Mouse (Mus musculus) heart, adult 2 months (tissue): ENCODE measurements around the gene Hjurp. TPM values are rescaled to one million over a fixed set of nuclear protein-coding genes. Genes with fewer than 3 reads are reported as not detected.

Experiments
- DNase-seq, 2 experiments: peaks; one replicate each; pipeline ENCODE4 v3.0.0; 2021
- H3K27ac ChIP-seq: fragments of 200-600 bp; 2 replicates; pipeline ENCODE4 v1.8.1; 2022
- H3K27me3 ChIP-seq: fragments of 200-500 bp; 2 replicates; pipeline ENCODE4 v1.6.1; 2012; ENCODE audit warnings: mild to moderate bottlenecking, low read length, inconsistent platforms, mixed read lengths; ENCODE audit not compliant: control insufficient read depth, insufficient read depth
- H3K36me3 ChIP-seq: fragments of 200-500 bp; 2 replicates; pipeline ENCODE4 v1.6.1; 2012; ENCODE audit warnings: low read length, inconsistent platforms; ENCODE audit not compliant: control insufficient read depth, insufficient read depth
- H3K4me1 ChIP-seq: fragments of 200-500 bp; 2 replicates; pipeline ENCODE4 v1.6.1; 2011; ENCODE audit warnings: low read length; ENCODE audit not compliant: control insufficient read depth, insufficient read depth
- H3K4me3 ChIP-seq: fragments of 200-600 bp; 2 replicates; pipeline ENCODE4 v1.8.1; 2022
- H3K79me2 ChIP-seq: fragments of 200-500 bp; replicated peaks from 2 replicates; pipeline ENCODE4 v1.6.1; 2012; ENCODE audit warnings: mild to moderate bottlenecking, inconsistent platforms, low read length, moderate library complexity, mixed read lengths; ENCODE audit not compliant: control insufficient read depth, insufficient read depth
- H3K9ac ChIP-seq: fragments of 200-500 bp; 2 replicates; pipeline ENCODE4 v1.6.1; 2012; ENCODE audit warnings: low read depth, mild to moderate bottlenecking, control low read depth, inconsistent platforms, low read length, mixed read lengths
- CTCF ChIP-seq: fragments of 200-600 bp; IDR thresholded peaks from 2 replicates; pipeline ENCODE4 v1.8.1; 2022; ENCODE audit warnings: antibody characterized with exemption, mild to moderate bottlenecking, moderate library complexity
- EP300 ChIP-seq: fragments of 200-500 bp; IDR thresholded peaks from 2 replicates; pipeline ENCODE4 v1.6.1; 2011; ENCODE audit warnings: low read depth, low read length, control low read depth; ENCODE audit not compliant: insufficient read depth
- POLR2A ChIP-seq: fragments of 200-500 bp; IDR thresholded peaks from 2 replicates; pipeline ENCODE4 v1.6.1; 2011; ENCODE audit warnings: mild to moderate bottlenecking, low read depth, low read length, control low read depth; ENCODE audit not compliant: insufficient read depth
- WGBS: fragments of 180-500 bp; shearing (Covaris S2); methylation state at CpG from one replicate; pipeline ENCODE4 v1.1.7; 2018; 5-methylcytosine and 5-hydroxymethylcytosine counted together
- intact Hi-C: fragments of 180-260 bp; cut with DNase I; formaldehyde crosslinking; loops from one replicate; pipeline ENCODE4 v1.15.1; 2025
- polyA plus RNA-seq: library from polyadenylated mRNA; depleted of rRNA; stranded (reverse); fragments of >200 nt; gene quantifications from 2 replicates; pipeline ENCODE4 v1.2.3, GENCODE M21; 2012
- total RNA-seq, 2 experiments: library from RNA; stranded (reverse); gene quantifications; 2 replicates each; pipeline ENCODE4 v1.2.3; 2021

The Hjurp gene
- total and polyA plus RNA-seq, 3 experiments, result 8.7 to 23.9 (median 11.5) TPM

GRCm38 (mm10) chr1:88234248-88234610, 43.2 kb downstream of the Hjurp start:
- Histone ChIP-seq H3K9ac (no peak overlapping the region), H3K27ac (no peak overlapping the region), H3K4me1 (no peaks in the 10 kb centered on the region), H3K4me3 (no peak overlapping the region), H3K79me2 (no peaks in the 10 kb centered on the region), H3K36me3 (no peaks in the 10 kb centered on the region), H3K27me3 (no peaks in the 10 kb centered on the region)
- DNase-seq, result no peak
- TF ChIP-seq CTCF (no peak), EP300 (no peak), POLR2A (no peak)
- intact Hi-C loops, result no loop called here
- WGBS, result 57% methylated on average over 4 of the region's 4 CpGs

GRCm38 (mm10) chr1:88233421-88234247, 43.8 kb downstream of the Hjurp start:
- Histone ChIP-seq H3K27ac (no peak overlapping the region), H3K4me3 (no peak overlapping the region), H3K9ac (no peak overlapping the region), H3K27me3 (no peaks in the 10 kb centered on the region), H3K79me2 (no peaks in the 10 kb centered on the region), H3K36me3 (no peaks in the 10 kb centered on the region), H3K4me1 (no peaks in the 10 kb centered on the region)
- intact Hi-C loops, result no loop called here
- TF ChIP-seq CTCF (no peak), POLR2A (no peak), EP300 (no peak)
- 59% methylated on average over 14 of the region's 14 CpGs for WGBS
- DNase-seq, result peak in 1 of 2 experiments; percentile 37

- WGBS, result 48% methylated on average over 3 of the region's 3 CpGs
- Histone ChIP-seq H3K79me2 (no peaks in the 10 kb centered on the region), H3K27ac (no peak overlapping the region), H3K4me3 (no peak overlapping the region), H3K36me3 (no peaks in the 10 kb centered on the region), H3K4me1 (no peaks in the 10 kb centered on the region), H3K27me3 (no peaks in the 10 kb centered on the region), H3K9ac (no peak overlapping the region)
- DNase-seq, result peak in 1 of 2 experiments; percentile 30
- TF ChIP-seq POLR2A (no peak), CTCF (no peak), EP300 (no peak)
- intact Hi-C loops, result no loop called here
Measured at GRCm38 (mm10) chr1:88232664-88233380, 44.6 kb downstream of the Hjurp start.

GRCm38 (mm10) chr1:88231803-88232499, 45.5 kb downstream of the Hjurp start:
- DNase-seq, result peak in 1 of 2 experiments; percentile 23

GRCm38 (mm10) chr1:88230981-88231802, 46.2 kb downstream of the Hjurp start:
- no peak for TF ChIP-seq EP300
- no peak for TF ChIP-seq CTCF
- TF ChIP-seq POLR2A, result no peak
- Histone ChIP-seq H3K27ac (no peak overlapping the region), H3K4me3 (no peak overlapping the region), H3K4me1 (no peaks in the 10 kb centered on the region), H3K27me3 (no peaks in the 10 kb centered on the region), H3K79me2 (no peaks in the 10 kb centered on the region), H3K36me3 (no peaks in the 10 kb centered on the region), H3K9ac (no peak overlapping the region)
- intact Hi-C loops, result no loop called here
- DNase-seq, result peak in 1 of 2 experiments; percentile 10
- WGBS, result 66% methylated on average over 6 of the region's 6 CpGs

More at GRCm38 (mm10) chr1:88231803-88232499, 45.5 kb downstream of the Hjurp start:
- TF ChIP-seq EP300 (no peak), POLR2A (no peak), CTCF (no peak)
- no peak overlapping the region for H3K9ac ChIP-seq
- H3K27me3 ChIP-seq, result no peaks in the 10 kb centered on the region
- H3K79me2 ChIP-seq, result no peaks in the 10 kb centered on the region
- no peak overlapping the region for H3K27ac ChIP-seq
- no peaks in the 10 kb centered on the region for H3K36me3 ChIP-seq
- H3K4me3 ChIP-seq, result no peak overlapping the region
- no peaks in the 10 kb centered on the region for H3K4me1 ChIP-seq
- intact Hi-C loops, result no loop called here
- 60% methylated on average over 7 of the region's 7 CpGs for WGBS
